Mouse (Mus musculus): ENCODE results near the gene Tagln3. TPM values are rescaled to one million over a fixed set of nuclear protein-coding genes. Genes with fewer than 3 reads are reported as not detected.

Gene Tagln3
- polyA plus RNA-seq, 1 experiment from 2014 or later, result 485 TPM

DNA sequence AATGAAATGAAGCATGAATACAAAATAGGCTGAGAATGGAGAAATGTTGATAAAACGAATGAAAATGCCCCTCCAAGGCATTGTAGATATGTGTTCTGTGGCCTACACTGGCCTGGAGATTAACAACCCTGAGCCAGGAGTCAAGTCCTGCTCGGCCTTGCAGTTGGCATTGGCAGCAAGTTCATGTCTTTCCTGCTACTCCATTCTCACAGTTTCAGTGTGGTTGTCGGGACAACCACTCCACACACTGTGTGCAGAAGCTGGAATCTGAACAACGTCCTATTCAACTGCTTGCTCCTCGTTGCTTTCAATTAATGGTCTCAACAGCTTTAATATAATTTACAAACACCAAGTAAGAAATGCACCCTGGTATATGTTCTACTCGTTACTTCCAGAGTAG is 26.4 kb downstream of the Tagln3 start:
- H3K4me1 ChIP-seq (replicated peaks; ENCODE audit: control insufficient read depth, insufficient read depth, low read length), result peaks cover 3% of the 10 kb centered on the region; the same call in 1 of the 2 replicates
- 52% methylated on average over 6 of the region's 6 CpGs for WGBS
- DNase-seq (ENCODE audit: low spot score) (no peak), ATAC-seq (ENCODE audit: low FRiP score) (peak; percentile 74; the same call in 1 of the 2 replicates)
- H3K27me3 ChIP-seq (ENCODE audit: control insufficient read depth, insufficient read depth, low read length), result no peaks in the 10 kb centered on the region
- no peaks in the 10 kb centered on the region for H3K9me3 ChIP-seq (ENCODE audit: control insufficient read depth, low read length)
- H3K4me3 ChIP-seq (replicated peaks; ENCODE audit: low read length), result no peak overlapping the region
- H3K36me3 ChIP-seq (replicated peaks; ENCODE audit: control insufficient read depth, insufficient read depth), result no peaks in the 10 kb centered on the region
- H3K9ac ChIP-seq, result no peak overlapping the region
- H3K4me2 ChIP-seq (replicated peaks), result no peak overlapping the region
- H3K27ac ChIP-seq, result no peak overlapping the region

DNA sequence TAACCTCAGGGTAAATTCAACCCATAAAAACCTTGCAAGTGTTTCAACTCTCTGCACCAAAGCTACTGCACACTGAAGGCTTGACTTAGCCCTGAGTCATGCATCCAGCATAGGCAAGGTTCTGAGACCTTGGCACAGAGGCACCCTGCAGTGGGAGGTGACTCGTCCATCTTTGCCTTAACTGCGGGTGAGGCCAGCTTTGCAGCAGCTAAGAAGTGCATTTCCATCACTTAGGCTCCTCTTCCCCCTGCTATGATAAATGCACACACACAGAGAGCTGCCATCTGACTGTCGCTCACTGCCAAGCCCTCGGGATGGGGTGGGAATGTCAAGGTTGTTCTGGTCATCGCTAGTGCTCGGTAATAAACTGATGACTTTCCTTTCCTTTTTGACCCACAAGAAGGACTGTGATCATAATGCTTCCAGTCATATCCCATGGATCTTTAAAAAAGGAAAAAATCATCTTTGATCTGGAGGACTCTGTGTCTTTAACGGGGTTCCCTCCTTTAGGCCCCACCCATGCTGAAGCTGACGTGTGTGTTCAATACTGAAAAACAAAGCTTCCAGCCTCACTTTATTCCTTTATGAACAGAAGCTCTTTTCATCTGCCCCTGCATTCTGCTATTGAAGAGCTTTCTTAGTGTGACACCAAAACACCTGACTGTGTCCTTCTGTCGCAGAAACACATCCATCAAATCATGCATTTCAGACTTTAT is 28.8 kb downstream of the Tagln3 start:
- no peak for ATAC-seq (ENCODE audit: low FRiP score)
- no peak for DNase-seq (ENCODE audit: low spot score)
- Histone ChIP-seq H3K9ac (no peak overlapping the region), H3K4me1 (replicated peaks; ENCODE audit: control insufficient read depth, insufficient read depth, low read length) (peaks cover 5% of the 10 kb centered on the region; the same call in 1 of the 2 replicates), H3K9me3 (ENCODE audit: control insufficient read depth, low read length) (no peaks in the 10 kb centered on the region), H3K4me3 (replicated peaks; ENCODE audit: low read length) (no peak overlapping the region), H3K36me3 (replicated peaks; ENCODE audit: control insufficient read depth, insufficient read depth) (no peaks in the 10 kb centered on the region), H3K4me2 (replicated peaks) (no peak overlapping the region), H3K27me3 (ENCODE audit: control insufficient read depth, insufficient read depth, low read length) (no peaks in the 10 kb centered on the region), H3K27ac (no peak overlapping the region)
- WGBS, result 59% methylated on average over 9 of the region's 9 CpGs

DNA sequence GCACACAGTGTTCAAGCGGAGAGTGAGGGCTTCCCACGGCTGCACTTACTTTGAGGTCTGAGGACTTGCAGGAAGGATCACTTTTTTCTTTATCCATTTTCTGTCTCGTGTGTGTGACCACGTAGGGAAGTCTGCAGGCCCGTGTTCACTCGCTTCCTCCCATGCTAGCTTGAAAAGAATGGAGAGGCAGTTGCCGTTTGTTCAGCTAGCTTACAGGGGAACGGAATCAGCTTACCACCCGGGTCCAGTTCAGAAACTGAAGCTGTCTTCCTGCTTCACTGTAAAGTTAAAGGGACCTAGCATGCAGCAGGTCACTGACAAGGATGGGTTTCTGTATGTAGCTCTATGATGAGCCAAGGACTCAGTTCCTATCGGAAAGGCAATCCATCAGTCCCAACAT is 30.9 kb downstream of the Tagln3 start, which contains the start of gene Tmprss7:
TSS of gene Tmprss7 (minus strand) at position 101 of the 400 bp plus-strand sequence.
- Histone ChIP-seq H3K27me3 (ENCODE audit: control insufficient read depth, insufficient read depth, low read length) (no peaks in the 10 kb centered on the region), H3K27ac (no peak within 1 kb of the TSS), H3K4me2 (replicated peaks) (no peak within 1 kb of the TSS), H3K9ac (no peak within 1 kb of the TSS), H3K9me3 (ENCODE audit: control insufficient read depth, low read length) (no peaks in the 10 kb centered on the region), H3K36me3 (replicated peaks; ENCODE audit: control insufficient read depth, insufficient read depth) (no peaks in the 10 kb centered on the region), H3K4me3 (replicated peaks; ENCODE audit: low read length) (no peak within 1 kb of the TSS), H3K4me1 (replicated peaks; ENCODE audit: control insufficient read depth, insufficient read depth, low read length) (peaks cover 19% of the 10 kb centered on the region; the same call in 1 of the 2 replicates)
- ATAC-seq (ENCODE audit: low FRiP score) (no peak), DNase-seq (ENCODE audit: low spot score) (no peak)
- 72% methylated on average over 10 of the region's 10 CpGs for WGBS

DNA sequence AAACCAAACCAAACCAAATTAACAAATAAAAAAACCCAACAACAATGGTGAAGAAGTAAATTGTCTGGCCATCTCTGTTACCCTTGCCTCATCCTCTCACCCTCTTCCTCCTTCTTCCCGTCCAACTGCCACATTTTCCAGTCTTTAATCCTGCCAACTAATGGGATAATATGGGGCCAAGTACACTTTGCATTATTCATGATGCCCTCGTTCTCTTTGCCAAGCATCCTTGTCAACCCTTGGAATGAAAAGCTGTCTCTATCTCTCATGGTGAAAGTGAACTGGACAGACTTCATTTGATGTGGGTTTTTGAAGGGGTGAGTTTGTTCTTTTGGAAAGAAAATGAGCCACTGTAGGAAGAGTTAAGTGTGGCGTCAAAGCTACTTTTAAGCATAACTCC is 31.6 kb downstream of the Tagln3 start:
- ATAC-seq (ENCODE audit: low FRiP score) (no peak), DNase-seq (ENCODE audit: low spot score) (no peak)
- WGBS, result 45% methylated on average over 3 of the region's 3 CpGs
- Histone ChIP-seq H3K4me3 (replicated peaks; ENCODE audit: low read length) (no peak overlapping the region), H3K36me3 (replicated peaks; ENCODE audit: control insufficient read depth, insufficient read depth) (no peaks in the 10 kb centered on the region), H3K4me1 (replicated peaks; ENCODE audit: control insufficient read depth, insufficient read depth, low read length) (peaks cover 19% of the 10 kb centered on the region; the same call in 1 of the 2 replicates), H3K27me3 (ENCODE audit: control insufficient read depth, insufficient read depth, low read length) (no peaks in the 10 kb centered on the region), H3K4me2 (replicated peaks) (no peak overlapping the region), H3K27ac (no peak overlapping the region), H3K9me3 (ENCODE audit: control insufficient read depth, low read length) (no peaks in the 10 kb centered on the region), H3K9ac (no peak overlapping the region)

DNA sequence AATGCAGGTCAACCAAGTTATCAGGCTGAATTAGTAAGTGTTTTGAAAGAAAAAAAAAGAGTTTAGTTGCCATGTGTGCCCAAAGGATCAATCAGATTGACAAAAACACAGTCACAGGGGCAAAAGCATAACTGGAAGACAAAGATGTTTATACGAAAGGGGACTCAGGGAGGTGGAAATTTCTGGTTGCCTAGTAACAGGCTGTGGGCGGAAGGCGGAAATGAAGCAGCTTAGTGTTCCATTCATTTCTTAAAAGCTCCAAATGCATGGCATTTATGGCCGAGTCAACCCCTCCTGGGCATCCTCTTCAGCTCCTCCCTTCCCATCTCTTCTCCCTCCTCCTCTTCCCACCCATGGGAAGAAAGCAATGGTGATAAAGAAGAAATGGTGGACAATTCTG is 34.2 kb downstream of the Tagln3 start:
- peaks cover 19% of the 10 kb centered on the region; the same call in 1 of the 2 replicates for H3K4me1 ChIP-seq (replicated peaks; ENCODE audit: control insufficient read depth, insufficient read depth, low read length)
- no peaks in the 10 kb centered on the region for H3K36me3 ChIP-seq (replicated peaks; ENCODE audit: control insufficient read depth, insufficient read depth)
- 0 out of 2 replicates have a peak overlapping the region, but pooled peaks have one; percentile 5 for H3K4me2 ChIP-seq (replicated peaks)
- H3K27ac ChIP-seq, result peak overlapping the region; percentile 78
- ATAC-seq (ENCODE audit: low FRiP score) (peak; percentile 67; the same call in 1 of the 2 replicates), DNase-seq (ENCODE audit: low spot score) (peak; percentile 66)
- no peak overlapping the region for H3K9ac ChIP-seq
- no peaks in the 10 kb centered on the region for H3K27me3 ChIP-seq (ENCODE audit: control insufficient read depth, insufficient read depth, low read length)
- H3K9me3 ChIP-seq (ENCODE audit: control insufficient read depth, low read length), result no peaks in the 10 kb centered on the region
- no peak overlapping the region for H3K4me3 ChIP-seq (replicated peaks; ENCODE audit: low read length)
- 3% methylated on average over 4 of the region's 4 CpGs for WGBS

DNA sequence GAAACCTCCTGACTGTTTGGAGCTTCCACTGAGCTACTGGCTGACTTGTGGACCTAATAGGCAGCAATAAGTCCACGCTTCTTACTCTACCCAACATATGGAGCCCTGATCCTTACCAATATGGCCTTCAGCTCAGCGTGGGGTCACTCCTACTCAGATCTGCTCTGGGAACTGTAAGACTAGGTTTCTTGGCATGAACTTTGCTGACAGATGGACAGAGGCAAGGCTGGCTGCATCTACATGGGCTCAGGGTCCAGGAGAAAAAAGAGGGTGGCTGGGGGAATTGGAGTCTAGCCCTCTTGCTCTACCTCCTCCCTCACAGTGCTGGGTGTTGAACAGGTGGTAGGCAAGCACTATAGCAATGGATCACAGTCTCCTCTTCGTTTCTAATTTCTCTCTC is 37.6 kb downstream of the Tagln3 start:
- 80% methylated on average over 3 of the region's 3 CpGs for WGBS
- H3K4me3 ChIP-seq (replicated peaks; ENCODE audit: low read length), result no peak overlapping the region
- H3K4me2 ChIP-seq (replicated peaks), result no peak overlapping the region
- no peaks in the 10 kb centered on the region for H3K36me3 ChIP-seq (replicated peaks; ENCODE audit: control insufficient read depth, insufficient read depth)
- no peaks in the 10 kb centered on the region for H3K9me3 ChIP-seq (ENCODE audit: control insufficient read depth, low read length)
- peaks cover 15% of the 10 kb centered on the region; the same call in 1 of the 2 replicates for H3K4me1 ChIP-seq (replicated peaks; ENCODE audit: control insufficient read depth, insufficient read depth, low read length)
- no peak overlapping the region for H3K27ac ChIP-seq
- ATAC-seq (ENCODE audit: low FRiP score) (no peak), DNase-seq (ENCODE audit: low spot score) (no peak)
- no peaks in the 10 kb centered on the region for H3K27me3 ChIP-seq (ENCODE audit: control insufficient read depth, insufficient read depth, low read length)
- no peak overlapping the region for H3K9ac ChIP-seq

DNA sequence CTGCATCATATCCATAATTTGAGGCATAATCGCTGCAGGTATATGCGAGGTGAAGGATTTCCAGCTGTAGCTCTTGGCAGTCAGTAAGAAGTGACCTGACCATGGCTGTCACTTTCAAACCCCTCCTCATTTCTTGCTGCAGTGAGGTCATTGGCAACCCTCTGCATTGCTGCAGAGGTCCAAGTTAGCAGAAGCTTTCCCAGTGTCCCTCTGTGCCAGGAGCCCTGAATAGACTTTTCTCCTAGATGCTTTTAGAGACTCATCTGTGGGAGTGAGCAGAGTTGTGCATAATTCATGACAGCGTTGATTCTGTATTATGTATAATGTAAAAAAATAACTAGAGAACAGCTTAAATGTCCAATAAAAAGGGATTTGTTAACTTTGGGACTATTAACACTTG is 39.1 kb downstream of the Tagln3 start:
- Histone ChIP-seq H3K36me3 (replicated peaks; ENCODE audit: control insufficient read depth, insufficient read depth) (no peaks in the 10 kb centered on the region), H3K4me1 (replicated peaks; ENCODE audit: control insufficient read depth, insufficient read depth, low read length) (peaks cover 11% of the 10 kb centered on the region; the same call in 1 of the 2 replicates), H3K4me2 (replicated peaks) (no peak overlapping the region), H3K9ac (no peak overlapping the region), H3K27ac (no peak overlapping the region), H3K27me3 (ENCODE audit: control insufficient read depth, insufficient read depth, low read length) (no peaks in the 10 kb centered on the region), H3K9me3 (ENCODE audit: control insufficient read depth, low read length) (no peaks in the 10 kb centered on the region), H3K4me3 (replicated peaks; ENCODE audit: low read length) (no peak overlapping the region)
- no peak for ATAC-seq (ENCODE audit: low FRiP score)
- 65% methylated on average over 3 of the region's 3 CpGs for WGBS
- DNase-seq (ENCODE audit: low spot score), result no peak

DNA sequence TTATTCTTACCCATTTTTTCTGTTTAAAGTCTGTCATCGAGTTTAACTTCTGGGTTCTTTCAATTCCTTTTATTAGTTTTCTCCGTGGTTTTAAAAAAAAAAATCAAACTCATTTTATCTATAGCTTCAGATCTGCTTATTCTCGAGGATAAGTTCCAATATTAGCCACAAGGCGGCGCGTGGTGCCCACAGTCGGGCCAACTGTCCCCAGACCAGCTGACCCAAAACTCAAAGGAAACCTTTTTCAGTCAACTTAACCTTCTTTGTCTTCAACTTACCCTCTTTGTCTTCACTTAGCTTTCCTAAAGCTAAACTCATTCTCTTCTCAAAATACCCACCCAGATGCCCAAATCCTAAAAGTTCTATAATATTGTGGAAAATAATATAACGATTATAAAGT is 39.6 kb downstream of the Tagln3 start:
- 14% methylated on average over 8 of the region's 8 CpGs for WGBS
- no peaks in the 10 kb centered on the region for H3K36me3 ChIP-seq (replicated peaks; ENCODE audit: control insufficient read depth, insufficient read depth)
- H3K27me3 ChIP-seq (ENCODE audit: control insufficient read depth, insufficient read depth, low read length), result no peaks in the 10 kb centered on the region
- H3K27ac ChIP-seq, result no peak overlapping the region
- H3K4me3 ChIP-seq (replicated peaks; ENCODE audit: low read length), result no peak overlapping the region
- H3K9me3 ChIP-seq (ENCODE audit: control insufficient read depth, low read length), result no peaks in the 10 kb centered on the region
- H3K4me2 ChIP-seq (replicated peaks), result no peak overlapping the region
- H3K9ac ChIP-seq, result no peak overlapping the region
- 0 out of 2 replicates have a peak, but pooled peaks cover 6% of the 10 kb centered on the region for H3K4me1 ChIP-seq (replicated peaks; ENCODE audit: control insufficient read depth, insufficient read depth, low read length)
- ATAC-seq (ENCODE audit: low FRiP score) (0 out of 2 replicates have a peak, but pooled peaks have one; percentile 57), DNase-seq (ENCODE audit: low spot score) (peak; percentile 80)

DNA sequence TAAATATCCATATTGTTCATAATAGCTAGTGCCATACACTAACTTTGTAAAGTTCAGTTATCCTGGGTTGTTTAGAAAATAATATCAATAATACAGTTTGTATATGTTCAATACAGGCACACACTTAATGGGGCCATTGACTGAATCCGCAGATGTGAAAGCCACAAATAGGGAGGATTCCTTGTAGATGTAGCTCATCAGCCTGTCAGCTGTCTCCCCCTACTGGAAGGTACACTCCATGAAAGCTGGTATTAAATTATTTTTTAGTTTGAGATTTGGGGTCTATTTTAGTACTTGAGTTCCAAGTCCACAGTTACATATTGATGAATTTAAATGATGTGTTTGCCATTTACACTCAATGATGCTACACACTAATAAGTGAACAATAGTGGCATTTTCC is 47.9 kb downstream of the Tagln3 start:
- H3K9me3 ChIP-seq (ENCODE audit: control insufficient read depth, low read length), result no peaks in the 10 kb centered on the region
- DNase-seq (ENCODE audit: low spot score), result peak; percentile 37

More for the DNA sequence above, 47.9 kb downstream of the Tagln3 start:
- no peak overlapping the region for H3K4me3 ChIP-seq (replicated peaks; ENCODE audit: low read length)
- no peaks in the 10 kb centered on the region for H3K36me3 ChIP-seq (replicated peaks; ENCODE audit: control insufficient read depth, insufficient read depth)
- H3K27me3 ChIP-seq (ENCODE audit: control insufficient read depth, insufficient read depth, low read length), result no peaks in the 10 kb centered on the region
- H3K9ac ChIP-seq, result no peak overlapping the region
- ATAC-seq (ENCODE audit: low FRiP score), result no peak
- no peaks in the 10 kb centered on the region for H3K4me1 ChIP-seq (replicated peaks; ENCODE audit: control insufficient read depth, insufficient read depth, low read length)
- no peak overlapping the region for H3K27ac ChIP-seq
- no peak overlapping the region for H3K4me2 ChIP-seq (replicated peaks)
- 43% methylated on average over 1 of the region's 1 CpGs for WGBS
